Mouse (Mus musculus) ES-Bruce4 (cell line): Measurements from ENCODE around the gene Ndufa6.
"Not testable (repeated sequence)": the region's sequence is repeated elsewhere in the genome, so short reads cannot be mapped to it uniquely, and the experiment has no call there.

ENCODE experiments used
- CTCF ChIP-seq: IDR thresholded peaks from one replicate; pipeline ENCODE4 v1.8.1; 2011; ENCODE audit warnings: low read depth, low read length
- POLR2A ChIP-seq: IDR thresholded peaks from one replicate; pipeline ENCODE4 v1.8.1; 2011; ENCODE audit warnings: low read length; ENCODE audit not compliant: insufficient read depth

DNA sequence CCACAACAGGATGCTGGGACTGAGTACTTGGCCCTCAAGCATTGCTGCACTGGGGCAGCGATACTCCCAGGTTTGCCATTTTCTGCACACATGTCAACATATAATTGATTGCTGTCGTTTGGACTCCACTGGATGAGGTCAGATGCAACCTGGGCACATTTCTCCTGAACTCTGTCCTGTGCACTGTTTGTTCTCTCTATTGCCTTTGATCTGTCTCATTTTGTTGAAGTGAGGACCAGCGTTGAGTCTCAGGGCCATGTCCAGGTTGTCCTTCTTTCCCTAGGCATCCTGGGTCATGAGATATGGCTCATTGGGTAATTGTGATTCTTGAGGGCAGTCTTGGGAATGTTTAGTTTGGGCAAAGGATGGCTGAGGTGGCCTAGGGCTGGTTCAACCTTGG lies 41.8 kb upstream of the Ndufa6 start:
- TF ChIP-seq CTCF, POLR2A: not testable (repeated sequence)
